Mouse (Mus musculus) monocyte, adult 2 months (primary cell): Measurements from ENCODE around the gene Anks3.

ENCODE experiments used
- DNase-seq, 2 experiments: peaks; one replicate each; pipeline ENCODE4 v3.0.0; 2022; ENCODE audit warnings: low spot score in 2 of 2, low read depth in 1 of 2

Gene Anks3

DNA sequence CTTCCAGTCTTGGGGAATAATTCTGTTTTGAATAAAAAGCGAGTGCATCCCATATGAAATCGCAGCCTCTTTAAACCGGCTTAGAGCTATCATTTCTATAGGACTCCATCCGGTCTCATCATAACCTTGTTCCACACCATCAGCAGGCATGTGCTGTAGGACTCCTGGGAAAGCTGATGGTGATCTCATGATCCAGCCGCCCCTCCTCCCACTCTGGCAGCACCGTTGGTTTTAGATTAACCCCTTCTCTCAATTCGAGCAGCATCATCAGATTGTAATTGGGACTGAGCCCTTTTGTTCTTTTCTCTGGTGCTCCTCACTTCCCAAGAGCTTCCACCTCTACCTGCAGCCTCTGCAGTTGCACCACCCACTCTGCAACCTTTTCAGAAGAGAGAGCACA lies 62.8 kb downstream of the Anks3 start:
- DNase-seq = no peak

DNA sequence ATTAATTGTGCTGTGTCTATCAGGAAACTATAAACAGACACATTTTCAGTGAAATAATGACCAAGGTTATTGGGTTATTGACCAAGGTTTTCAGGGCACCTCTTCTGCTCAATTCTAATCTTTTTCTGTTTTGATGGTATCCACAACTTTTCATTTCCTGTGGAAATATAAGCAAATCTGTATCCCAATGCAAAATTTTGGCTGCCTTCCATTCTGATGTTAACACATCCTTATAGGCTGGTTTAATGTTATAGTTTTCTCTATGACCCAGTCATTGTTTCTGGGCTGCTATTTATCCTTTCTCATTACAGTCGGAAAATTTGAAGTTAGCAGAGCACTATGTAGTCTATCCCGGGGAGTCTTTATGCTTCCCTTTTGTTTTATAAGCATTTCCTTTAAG lies 64.3 kb downstream of the Anks3 start:
- no peak for DNase-seq

GRCm38 (mm10) chr16:4898881-4899280 lies 65.1 kb downstream of the Anks3 start:
- DNase-seq = no peak

- DNase-seq = no peak
Observed at GRCm38 (mm10) chr16:4897146-4897730, 66.8 kb downstream of the Anks3 start.

DNA sequence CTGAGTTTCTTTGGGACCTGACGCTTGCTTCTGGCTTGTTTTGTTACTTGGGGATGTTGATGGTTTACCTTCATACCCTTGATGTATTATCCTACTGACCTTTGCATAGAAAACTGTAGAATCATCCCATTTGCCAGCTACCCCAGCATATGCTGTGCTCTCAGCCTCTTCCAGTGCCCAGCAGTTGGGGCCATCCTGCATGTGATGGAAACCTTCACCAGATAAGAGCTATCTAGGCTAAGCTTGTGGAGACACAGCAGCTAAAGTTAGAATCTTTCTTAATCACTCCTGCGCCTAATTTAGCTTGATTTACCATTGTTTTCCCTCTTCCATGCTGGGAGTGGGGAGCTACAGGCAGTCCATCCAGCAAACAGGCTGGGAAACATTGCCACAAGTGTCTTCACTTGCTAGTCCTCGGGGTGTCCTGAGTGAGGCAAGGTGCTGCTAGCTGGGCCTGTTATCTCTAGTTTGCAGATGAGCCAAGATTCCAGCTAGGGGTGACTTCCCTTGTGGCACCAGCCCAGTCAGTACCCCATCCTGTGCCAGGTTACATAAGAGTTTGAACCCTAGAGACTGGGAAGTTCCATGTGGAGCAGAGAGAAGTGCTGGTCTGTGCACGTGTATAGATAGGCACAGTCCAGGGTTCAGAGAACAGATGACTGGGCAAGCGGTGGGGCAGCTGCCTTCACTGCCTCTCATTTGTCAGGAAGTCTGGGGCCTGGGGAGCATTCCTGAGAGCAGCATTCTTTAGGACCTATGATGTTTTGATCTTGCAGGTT lies 67.6 kb downstream of the Anks3 start:
- no peak for DNase-seq

- no peak for DNase-seq
Observed at GRCm38 (mm10) chr16:4894201-4894908, 69.7 kb downstream of the Anks3 start.

- no peak for DNase-seq
Observed at GRCm38 (mm10) chr16:4892171-4892570, 71.8 kb downstream of the Anks3 start.
